10 mouse cellular contexts compared by ENCODE assay signal in the genomic region with DNA sequence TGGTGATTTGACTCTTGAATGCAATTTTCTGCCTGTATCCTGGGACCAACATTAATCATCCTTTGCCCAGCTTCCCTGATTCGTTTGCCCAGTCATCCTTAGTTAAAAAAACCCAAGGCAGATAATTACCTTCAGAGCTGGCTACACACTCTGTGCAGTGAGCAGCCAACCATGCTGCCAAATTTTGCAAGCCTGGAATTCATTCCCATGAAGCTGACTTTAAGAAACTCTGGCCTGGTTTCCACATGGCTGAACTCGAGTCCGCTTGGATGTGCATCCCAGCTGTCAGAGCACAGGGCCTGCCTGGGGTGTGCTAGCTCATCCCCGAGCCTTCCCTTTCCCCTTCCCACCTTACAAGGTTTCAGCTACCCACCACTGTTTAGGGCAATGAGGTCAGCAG. TPM values are rescaled to one million over a fixed set of nuclear protein-coding genes. Genes with fewer than 3 reads are reported as not detected.
DNase-seq lines count a peak whose midpoint lies in the region; ATAC-seq and TF ChIP-seq lines count a peak whose summit lies in the region.
"Had no signal": no experiment of that assay in that cellular context is flagged by ENCODE, and none has a peak within 500 bp of the region (broad histone marks: within the 10 kb centered on the region; RNA-seq: fewer than 3 reads in every experiment).

No protein-coding gene starts in this region.

- H3K27ac ChIP-seq in hindbrain, embryonic 13.5 days: peak overlapping the region; percentile 75

- TF ChIP-seq POLR2A in brain, embryonic 14.5 days (IDR thresholded peaks at IDR 0.05; ENCODE audit: borderline replicate concordance, extremely low read depth, insufficient read depth, insufficient read length, poor library complexity, severe bottlenecking): no peak

- no peak overlapping the region for H3K9ac ChIP-seq in hindbrain, embryonic 13.5 days

- no peaks in the 10 kb centered on the region for H3K9me3 ChIP-seq in hindbrain, embryonic 13.5 days
- H3K9me3 ChIP-seq: G1E had no signal

- no peak overlapping the region for H3K4me3 ChIP-seq in hindbrain, embryonic 13.5 days

- no peaks in the 10 kb centered on the region for H3K27me3 ChIP-seq in hindbrain, embryonic 13.5 days

- 22% methylated on average over 4 of the region's 4 CpGs for WGBS in hindbrain, embryonic 13.5 days

- intact Hi-C loops in heart, postnatal 36 days (cut with DNase I): loop anchor here (10.0 kb wide), 1 partner anchor 1004 kb away; no protein-coding TSS in a partner anchor

- DNase-seq in heart, adult 11 months: peak; percentile 88
- no peak for DNase-seq in heart, postnatal 36 days
- peak; percentile 77 for DNase-seq in brain, embryonic 14.5 days (ENCODE audit: low read depth)
- peak; percentile 18 for DNase-seq in lung, postnatal 14 days
- DNase-seq in urinary bladder, postnatal 25 days (ENCODE audit: low spot score): no peak
- DNase-seq in heart, adult 9 months (ENCODE audit: low spot score in 2 of 2): no peak

- TF ChIP-seq CTCF in brain, embryonic 14.5 days (IDR thresholded peaks at IDR 0.05; ENCODE audit: borderline replicate concordance, extremely low read depth, insufficient read depth, insufficient read length): no peak

- peaks cover 56% of the 10 kb centered on the region for H3K4me1 ChIP-seq in hindbrain, embryonic 13.5 days (replicated peaks)

- H3K36me3 ChIP-seq in hindbrain, embryonic 13.5 days: peaks cover 56% of the 10 kb centered on the region

- peak; percentile 61 for ATAC-seq in hindbrain, embryonic 13.5 days (ENCODE audit: low FRiP score)

- H3K4me2 ChIP-seq in hindbrain, embryonic 13.5 days: no peak overlapping the region

RNA-seq across cellular contexts. Expression of a gene that starts 29.5 kb away (rescaled TPM):
- not detected for total RNA-seq in heart, postnatal 36 days (2021)
- not detected in 2 replicates for polyA plus RNA-seq in brain, embryonic 14.5 days (2012; rRNA removed)
- polyA plus RNA-seq in hindbrain, embryonic 13.5 days (2015; fragmentation: Nextera tagmentation; extraction: Ambion mirVana): not detected in 2 replicates
- total RNA-seq: G1E had no signal
- polyA plus RNA-seq: G1E; large intestine, adult 2 months; small intestine, adult 2 months had no signal

Comparison
In these comparisons a context has a peak if more than half of its experiments do, and no peak if none do; other contexts are left out.
1. DNase-seq: peak in heart, adult 11 months (single experiment), brain, embryonic 14.5 days (single experiment) and lung, postnatal 14 days (single experiment); none in heart, postnatal 36 days (0 of 2), urinary bladder, postnatal 25 days (single experiment) and heart, adult 9 months (0 of 2).